Mouse (Mus musculus) cerebellum, adult 2 months (tissue): Measurements from ENCODE around the gene Secisbp2. TPM values are rescaled to one million over a fixed set of nuclear protein-coding genes. Genes with fewer than 3 reads are reported as not detected.

Source experiments
- DNase-seq, 2 experiments: peaks; one replicate each; pipeline ENCODE4 v3.0.0; 2021
- H3K27ac ChIP-seq: fragments of 200-500 bp; 2 replicates; pipeline ENCODE4 v1.5.1; 2012; ENCODE audit warnings: low read length, control low read depth, inconsistent platforms; ENCODE audit not compliant: insufficient read depth
- H3K27me3 ChIP-seq: fragments of 200-500 bp; 2 replicates; pipeline ENCODE4 v1.6.1; 2012; ENCODE audit warnings: inconsistent platforms, mild to moderate bottlenecking, low read length, moderate library complexity; ENCODE audit not compliant: control insufficient read depth, insufficient read depth
- H3K4me1 ChIP-seq: fragments of 200-500 bp; 2 replicates; pipeline ENCODE4 v1.6.1; 2011; ENCODE audit warnings: low read length; ENCODE audit not compliant: control insufficient read depth, insufficient read depth
- H3K4me3 ChIP-seq: fragments of 200-500 bp; replicated peaks from 2 replicates; pipeline ENCODE3; 2011; ENCODE audit warnings: mild to moderate bottlenecking, low read depth, low read length, control low read depth; ENCODE audit not compliant: insufficient read depth
- CTCF ChIP-seq: fragments of 200-500 bp; IDR thresholded peaks from 2 replicates; pipeline ENCODE4 v1.5.1; 2011; ENCODE audit warnings: low read depth, mild to moderate bottlenecking, control low read depth, low read length, moderate library complexity, borderline replicate concordance; ENCODE audit not compliant: insufficient read depth
- POLR2A ChIP-seq: fragments of 200-500 bp; IDR thresholded peaks from 2 replicates; pipeline ENCODE4 v1.6.1; 2011; ENCODE audit warnings: low read length, control low read depth, borderline replicate concordance; ENCODE audit not compliant: insufficient read depth
- WGBS: fragments of 180-500 bp; shearing (Covaris S2); methylation state at CpG from one replicate; pipeline ENCODE4 v1.1.7; 2018; 5-methylcytosine and 5-hydroxymethylcytosine counted together
- polyA plus RNA-seq: library from polyadenylated mRNA; depleted of rRNA; stranded (reverse); fragments of >200 nt; gene quantifications from 2 replicates; pipeline ENCODE4 v1.2.3, GENCODE M21; 2012

Secisbp2 gene
- polyA plus RNA-seq, 1 experiment: 29.8 TPM

GRCm38 (mm10) chr13:51698318-51698717, 46.8 kb downstream of the Secisbp2 start:
- WGBS: 79% methylated on average over 3 of the region's 3 CpGs
- no peak for DNase-seq
- Histone ChIP-seq H3K27ac (no peak overlapping the region), H3K4me3 (no peak overlapping the region), H3K27me3 (no peaks in the 10 kb centered on the region), H3K4me1 (no peaks in the 10 kb centered on the region)
- TF ChIP-seq POLR2A: no peak

GRCm38 (mm10) chr13:51703893-51704292, 52.4 kb downstream of the Secisbp2 start:
- 71% methylated on average over 5 of the region's 5 CpGs for WGBS
- Histone ChIP-seq H3K27ac (no peak overlapping the region), H3K27me3 (no peaks in the 10 kb centered on the region), H3K4me3 (no peak overlapping the region), H3K4me1 (no peaks in the 10 kb centered on the region)
- DNase-seq: no peak
- no peak for TF ChIP-seq CTCF
- no peak for TF ChIP-seq POLR2A

- H3K27me3 ChIP-seq: no peaks in the 10 kb centered on the region
- no peak for TF ChIP-seq POLR2A
- TF ChIP-seq CTCF: no peak
- 85% methylated on average over 22 of the region's 22 CpGs for WGBS
- no peak overlapping the region for H3K27ac ChIP-seq
- no peaks in the 10 kb centered on the region for H3K4me1 ChIP-seq
- no peak for DNase-seq
- no peak overlapping the region for H3K4me3 ChIP-seq
Observed at GRCm38 (mm10) chr13:51705882-51706854, 54.7 kb downstream of the Secisbp2 start.

GRCm38 (mm10) chr13:51710738-51711137, 59.2 kb downstream of the Secisbp2 start:
- DNase-seq: no peak
- WGBS: 39% methylated on average over 7 of the region's 7 CpGs
- H3K27me3 ChIP-seq: no peaks in the 10 kb centered on the region
- H3K4me3 ChIP-seq: no peak overlapping the region
- H3K27ac ChIP-seq: no peak overlapping the region
- H3K4me1 ChIP-seq: peaks cover 6% of the 10 kb centered on the region; the same call in 1 of the 2 replicates
- TF ChIP-seq CTCF: no peak
- TF ChIP-seq POLR2A: no peak

- Histone ChIP-seq H3K27ac (no peak overlapping the region), H3K4me3 (no peak overlapping the region), H3K27me3 (no peaks in the 10 kb centered on the region), H3K4me1 (peaks cover 10% of the 10 kb centered on the region)
- no peak for DNase-seq
- WGBS: 96% methylated on average over 8 of the region's 8 CpGs
- TF ChIP-seq POLR2A (no peak), CTCF (no peak)
Observed at GRCm38 (mm10) chr13:51712022-51712421, 60.5 kb downstream of the Secisbp2 start.

- no peak for TF ChIP-seq CTCF
- no peak for TF ChIP-seq POLR2A
- peaks cover 11% of the 10 kb centered on the region for H3K4me1 ChIP-seq
- no peaks in the 10 kb centered on the region for H3K27me3 ChIP-seq
- WGBS: 32% methylated on average over 8 of the region's 8 CpGs
- no peak overlapping the region for H3K27ac ChIP-seq
- no peak overlapping the region for H3K4me3 ChIP-seq
- peak; percentile 66 to 79 for DNase-seq
Observed at GRCm38 (mm10) chr13:51716350-51717263, 65.1 kb downstream of the Secisbp2 start.

GRCm38 (mm10) chr13:51719256-51719655, 67.8 kb downstream of the Secisbp2 start:
- WGBS: 88% methylated on average over 3 of the region's 3 CpGs
- no peak for DNase-seq

More at GRCm38 (mm10) chr13:51719256-51719655, 67.8 kb downstream of the Secisbp2 start:
- Histone ChIP-seq H3K27me3 (no peaks in the 10 kb centered on the region), H3K4me1 (peaks cover 7% of the 10 kb centered on the region; the same call in 1 of the 2 replicates), H3K27ac (no peak overlapping the region), H3K4me3 (no peak overlapping the region)
- TF ChIP-seq POLR2A (no peak), CTCF (no peak)
